Mouse (Mus musculus): ENCODE results near the gene 2210010C04Rik.

GRCm38 (mm10) chr6:41048602-41049001 is 13.3 kb upstream of the 2210010C04Rik start:
- TF ChIP-seq MAX (IDR thresholded peaks at IDR 0.05) (no peak), CTCF (IDR thresholded peaks at IDR 0.05; ENCODE audit: control insufficient read depth, insufficient read depth, insufficient read length) (no peak), USF1 (IDR thresholded peaks at IDR 0.05; ENCODE audit: low read depth) (no peak), MYOD1 (IDR thresholded peaks at IDR 0.05; ENCODE audit: control insufficient read depth, insufficient read length, low read depth) (no peak), CEBPB (IDR thresholded peaks at IDR 0.05; ENCODE audit: low read depth) (no peak), FOSL1 (IDR thresholded peaks at IDR 0.05; ENCODE audit: insufficient read depth, low read length, poor library complexity, severe bottlenecking) (no peak), MYOG (IDR thresholded peaks at IDR 0.05; ENCODE audit: control insufficient read depth, extremely low read depth, insufficient read length) (no peak)
